Mouse (Mus musculus) midbrain, embryonic 15.5 days (tissue): ENCODE results near the gene Kcnj6. TPM values are rescaled to one million over a fixed set of nuclear protein-coding genes. Genes with fewer than 3 reads are reported as not detected.
"Not testable (repeated sequence)": the region's sequence is repeated elsewhere in the genome, so short reads cannot be mapped to it uniquely, and the experiment has no call there.

ENCODE experiments used
- ATAC-seq: fragments of 200-750 bp; cut with Nextera tagmentation; replicated peaks from 2 replicates; pipeline ENCODE4 v1.8.0; 2017; ENCODE audit warnings: moderate TSS enrichment
- H3K27ac ChIP-seq: fragments of 300-500 bp; sonication (generic); 2 replicates; pipeline ENCODE4 v1.5.1; 2015; ENCODE audit warnings: mild to moderate bottlenecking, inconsistent platforms
- H3K27me3 ChIP-seq: fragments of 300-500 bp; sonication (generic); replicated peaks from 2 replicates; pipeline ENCODE4 v1.6.1; 2015; ENCODE audit warnings: inconsistent platforms
- H3K36me3 ChIP-seq: fragments of 300-500 bp; sonication (generic); replicated peaks from 2 replicates; pipeline ENCODE4 v1.6.1; 2015; ENCODE audit warnings: inconsistent platforms
- H3K4me1 ChIP-seq: fragments of 300-500 bp; sonication (generic); 2 replicates; pipeline ENCODE4 v1.6.1; 2015; ENCODE audit warnings: inconsistent platforms
- H3K4me2 ChIP-seq: fragments of 300-500 bp; sonication (generic); 2 replicates; pipeline ENCODE4 v1.6.1; 2015; ENCODE audit warnings: inconsistent platforms, mild to moderate bottlenecking, moderate library complexity
- H3K4me3 ChIP-seq: fragments of 300-500 bp; sonication (generic); 2 replicates; pipeline ENCODE4 v1.5.1; 2015; ENCODE audit warnings: mild to moderate bottlenecking, inconsistent platforms
- H3K9ac ChIP-seq: fragments of 300-500 bp; sonication (generic); 2 replicates; pipeline ENCODE4 v1.6.1; 2015; ENCODE audit warnings: mild to moderate bottlenecking, inconsistent platforms
- H3K9me3 ChIP-seq: fragments of 300-500 bp; sonication (generic); 2 replicates; pipeline ENCODE4 v1.6.1; 2016; ENCODE audit warnings: inconsistent platforms
- WGBS: fragments of 180-500 bp; shearing (Covaris S2); methylation state at CpG from one replicate; pipeline ENCODE4 v1.1.7; 2015; ENCODE audit warnings: mixed read lengths; 5-methylcytosine and 5-hydroxymethylcytosine counted together
- polyA plus RNA-seq: library from polyadenylated mRNA; unstranded; fragments of >200 nt; fragmentation: Nextera tagmentation; extraction: Ambion mirVana; gene quantifications from 2 replicates; pipeline ENCODE4 v1.2.1, GENCODE M21; 2015

Gene Kcnj6
- polyA plus RNA-seq, 1 experiment from 2014 or later = 6.8 TPM

- Histone ChIP-seq H3K27me3 (no peaks in the 10 kb centered on the region), H3K4me3 (no peak overlapping the region), H3K9me3 (no peaks in the 10 kb centered on the region), H3K27ac (no peak overlapping the region), H3K36me3 (no peaks in the 10 kb centered on the region), H3K4me1 (no peaks in the 10 kb centered on the region), H3K9ac (no peak overlapping the region), H3K4me2 (no peak overlapping the region)
- no peak for ATAC-seq
- WGBS = 85% methylated on average over 9 of the region's 9 CpGs
Measured at GRCm38 (mm10) chr16:94837881-94838280, 159.6 kb downstream of the Kcnj6 start.

DNA sequence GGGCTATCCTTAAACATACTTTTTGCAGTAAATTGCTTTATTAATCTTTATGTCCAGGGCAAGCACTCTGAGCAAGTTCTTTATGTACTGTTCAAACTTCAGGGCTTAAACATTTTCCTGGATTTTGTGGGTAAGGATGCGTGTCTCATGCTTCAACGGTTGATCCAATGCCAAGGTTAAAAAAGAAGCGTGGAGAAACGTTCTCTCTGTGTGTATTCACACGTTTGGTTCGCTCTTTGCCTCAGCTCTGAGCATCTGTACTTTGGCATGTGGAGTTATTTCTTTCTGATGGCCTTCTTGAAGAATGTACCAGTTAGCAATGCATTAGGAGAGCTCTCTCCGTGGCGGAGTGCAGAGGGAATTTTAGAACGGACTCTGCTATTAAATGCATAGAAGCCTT lies 163.0 kb downstream of the Kcnj6 start:
- Histone ChIP-seq H3K27ac (no peak overlapping the region), H3K4me2 (no peak overlapping the region), H3K36me3 (no peaks in the 10 kb centered on the region), H3K27me3 (no peaks in the 10 kb centered on the region), H3K9me3 (no peaks in the 10 kb centered on the region), H3K4me3 (no peak overlapping the region), H3K4me1 (no peaks in the 10 kb centered on the region), H3K9ac (no peak overlapping the region)
- 87% methylated on average over 9 of the region's 9 CpGs for WGBS
- no peak for ATAC-seq

DNA sequence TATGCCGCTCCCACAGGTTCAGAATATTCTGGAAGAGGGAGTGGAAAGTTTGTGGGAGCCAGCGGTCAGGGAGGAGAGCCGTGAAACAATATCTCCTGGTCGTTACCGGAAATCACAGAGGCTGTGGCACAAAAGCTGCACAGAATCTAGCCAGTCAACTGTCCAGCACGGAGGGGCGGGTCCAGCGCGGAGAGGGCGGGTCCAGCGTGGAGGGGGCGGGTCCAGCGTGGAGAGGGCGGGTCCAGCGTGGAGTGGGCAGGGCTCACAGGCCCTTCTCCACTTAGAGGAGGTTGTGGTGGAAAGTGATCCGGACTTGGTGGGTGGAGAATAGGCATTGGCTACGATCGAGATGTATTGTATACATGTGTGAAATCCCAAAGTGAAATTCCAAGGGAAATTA lies 169.3 kb downstream of the Kcnj6 start:
- H3K4me1 ChIP-seq = no peaks in the 10 kb centered on the region
- H3K4me3 ChIP-seq = no peak overlapping the region
- no peaks in the 10 kb centered on the region for H3K27me3 ChIP-seq
- no peak overlapping the region for H3K9ac ChIP-seq
- H3K4me2 ChIP-seq = no peak overlapping the region
- no peak overlapping the region for H3K27ac ChIP-seq
- H3K9me3 ChIP-seq = no peaks in the 10 kb centered on the region
- ATAC-seq = no peak
- WGBS = 92% methylated on average over 18 of the region's 18 CpGs
- H3K36me3 ChIP-seq = no peaks in the 10 kb centered on the region

DNA sequence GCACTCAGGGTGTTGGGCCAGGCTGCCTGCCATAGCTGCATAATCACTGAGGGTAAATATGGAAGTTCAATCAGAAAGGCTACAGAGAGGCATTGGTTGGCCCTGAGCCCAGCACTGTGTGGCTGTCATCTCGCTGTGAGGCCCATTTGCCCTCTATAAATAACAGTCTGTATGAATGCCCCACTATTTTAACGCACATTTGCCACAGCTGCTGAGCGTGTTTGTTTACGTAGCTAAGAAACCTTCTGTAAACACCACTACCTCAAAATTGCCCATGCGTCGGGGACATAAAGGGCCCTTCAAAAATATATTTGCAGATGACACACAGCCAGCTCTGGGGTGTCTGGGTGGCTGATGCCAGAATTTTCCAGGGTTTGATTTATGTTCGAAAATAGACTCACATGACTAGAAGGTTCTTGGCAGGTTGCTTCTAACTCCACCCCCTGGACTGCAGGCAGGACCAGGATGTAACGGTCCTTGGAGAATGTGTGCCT lies 170.4 kb downstream of the Kcnj6 start:
- Histone ChIP-seq H3K27ac (no peak overlapping the region), H3K9ac (no peak overlapping the region), H3K4me1 (no peaks in the 10 kb centered on the region), H3K4me2 (no peak overlapping the region), H3K27me3 (no peaks in the 10 kb centered on the region), H3K9me3 (no peaks in the 10 kb centered on the region), H3K36me3 (no peaks in the 10 kb centered on the region), H3K4me3 (no peak overlapping the region)
- ATAC-seq = no peak; the same call in 1 of the 2 replicates
- WGBS = 73% methylated on average over 8 of the region's 8 CpGs

DNA sequence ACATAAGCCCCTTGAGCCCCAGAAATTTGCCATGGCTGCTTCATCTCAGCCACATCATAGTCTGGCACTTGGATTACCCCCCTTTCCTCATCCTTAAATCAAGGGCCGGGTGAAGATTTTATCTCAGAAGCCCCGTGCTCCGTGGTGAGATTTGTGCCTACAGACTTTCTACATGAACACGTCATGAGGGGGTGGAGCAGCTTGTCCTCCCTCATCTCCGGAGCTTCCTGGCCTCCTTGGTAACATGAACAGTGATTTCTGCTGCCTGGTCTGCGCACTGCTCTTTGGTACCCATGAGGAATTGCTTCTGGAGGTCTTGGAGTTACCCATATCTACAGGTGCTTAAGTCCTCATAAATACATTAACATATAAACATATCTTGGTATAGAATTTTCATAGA lies 172.2 kb downstream of the Kcnj6 start:
- Histone ChIP-seq H3K36me3 (no peaks in the 10 kb centered on the region), H3K9me3 (no peaks in the 10 kb centered on the region), H3K4me3 (no peak overlapping the region), H3K4me1 (no peaks in the 10 kb centered on the region), H3K27ac (no peak overlapping the region), H3K4me2 (no peak overlapping the region), H3K27me3 (no peaks in the 10 kb centered on the region), H3K9ac (no peak overlapping the region)
- ATAC-seq = no peak
- 86% methylated on average over 6 of the region's 6 CpGs for WGBS

DNA sequence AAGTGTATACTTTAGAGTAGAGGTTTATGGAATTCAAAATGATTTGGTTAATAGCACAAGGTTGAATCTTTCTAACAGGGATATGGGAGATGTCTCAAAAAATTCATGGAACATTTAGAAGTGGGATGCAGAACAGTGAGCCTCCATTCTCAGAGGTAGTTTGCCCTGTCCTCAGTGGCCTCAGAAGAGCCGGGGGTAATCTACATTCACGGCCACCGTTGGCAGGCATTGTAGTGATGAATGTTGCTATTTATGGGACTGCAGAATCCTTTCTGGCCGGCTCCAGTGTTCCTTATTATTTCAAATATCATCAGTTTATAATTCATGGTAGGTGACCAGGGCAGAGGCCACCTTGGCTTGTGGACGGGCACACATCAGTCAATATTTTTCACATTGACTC lies 174.9 kb downstream of the Kcnj6 start:
- H3K27ac ChIP-seq = no peak overlapping the region
- no peaks in the 10 kb centered on the region for H3K9me3 ChIP-seq
- no peaks in the 10 kb centered on the region for H3K27me3 ChIP-seq
- H3K36me3 ChIP-seq = no peaks in the 10 kb centered on the region
- H3K4me2 ChIP-seq = no peak overlapping the region
- 77% methylated on average over 5 of the region's 5 CpGs for WGBS
- no peak for ATAC-seq
- no peak overlapping the region for H3K4me3 ChIP-seq
- H3K4me1 ChIP-seq = no peaks in the 10 kb centered on the region
- H3K9ac ChIP-seq = no peak overlapping the region

DNA sequence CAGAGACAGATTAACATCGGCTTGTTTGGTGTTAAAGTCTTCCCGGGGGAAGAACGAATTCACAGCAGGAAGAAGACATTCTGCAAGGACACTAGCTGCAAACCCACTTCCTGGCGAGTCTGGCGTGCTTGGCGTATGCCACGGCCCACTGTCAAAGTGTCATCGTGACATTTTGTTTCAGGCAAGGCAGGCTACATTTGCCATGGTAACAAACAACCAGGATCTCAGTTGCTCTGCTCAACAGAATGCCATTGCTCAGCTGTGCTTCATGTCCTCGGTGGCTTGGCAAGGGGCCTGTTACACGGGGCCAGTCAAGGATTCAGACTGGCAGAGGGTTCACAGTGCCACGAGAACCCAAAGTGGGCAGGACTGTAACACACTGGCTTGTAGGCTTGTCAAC lies 175.9 kb downstream of the Kcnj6 start:
- Histone ChIP-seq H3K4me1 (no peaks in the 10 kb centered on the region), H3K4me2 (no peak overlapping the region), H3K9me3 (no peaks in the 10 kb centered on the region), H3K4me3 (no peak overlapping the region), H3K9ac (no peak overlapping the region), H3K27me3 (no peaks in the 10 kb centered on the region), H3K27ac (no peak overlapping the region), H3K36me3 (no peaks in the 10 kb centered on the region)
- 90% methylated on average over 11 of the region's 11 CpGs for WGBS
- no peak for ATAC-seq

DNA sequence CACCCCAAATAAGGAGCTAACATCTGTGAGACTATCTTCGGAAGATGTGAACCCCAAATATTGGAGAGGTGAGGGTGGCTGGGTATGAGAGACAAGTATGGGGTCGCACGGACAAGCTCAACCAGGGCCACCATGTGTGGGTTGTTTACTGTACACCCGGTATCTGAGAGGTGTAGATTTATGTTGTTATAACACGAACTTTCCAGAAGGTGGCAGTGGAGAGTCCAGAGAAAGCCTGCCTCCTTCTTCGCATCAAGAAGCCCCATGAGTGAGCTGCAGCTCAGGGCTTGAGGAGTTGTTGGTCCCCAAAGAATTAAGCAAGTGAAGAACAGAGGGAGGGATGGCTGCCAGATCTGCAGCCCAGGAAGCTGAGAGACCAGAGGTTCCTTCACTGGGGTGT lies 181.1 kb downstream of the Kcnj6 start:
- no peak for ATAC-seq
- Histone ChIP-seq H3K9ac (no peak overlapping the region), H3K27me3 (no peaks in the 10 kb centered on the region), H3K4me1 (no peaks in the 10 kb centered on the region), H3K27ac (no peak overlapping the region), H3K4me3 (no peak overlapping the region), H3K36me3 (no peaks in the 10 kb centered on the region), H3K9me3 (peaks cover 4% of the 10 kb centered on the region), H3K4me2 (no peak overlapping the region)
- 24% methylated on average over 6 of the region's 6 CpGs for WGBS

DNA sequence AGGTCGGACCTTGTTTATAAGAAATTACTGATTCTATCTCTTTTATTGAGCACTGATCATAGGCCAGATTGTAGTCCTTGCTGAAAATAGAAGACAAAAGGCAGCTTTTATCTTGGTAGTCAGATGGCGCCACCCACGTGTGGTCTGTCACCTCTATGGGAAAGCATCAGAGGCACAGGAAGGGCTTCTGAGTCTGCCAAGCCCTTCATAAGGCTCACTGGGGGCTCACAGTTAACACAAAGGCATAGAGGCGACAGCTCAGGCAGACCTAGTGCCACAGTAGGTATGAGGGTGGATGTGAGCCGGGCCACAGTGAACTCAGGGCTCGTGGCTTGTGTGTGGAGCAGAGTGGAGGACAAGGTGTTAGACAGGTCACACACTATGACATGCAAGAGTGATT lies 181.6 kb downstream of the Kcnj6 start:
- Histone ChIP-seq H3K27me3 (no peaks in the 10 kb centered on the region), H3K4me2 (no peak overlapping the region), H3K9ac (no peak overlapping the region), H3K27ac (no peak overlapping the region), H3K9me3 (peaks cover 4% of the 10 kb centered on the region), H3K4me1 (no peaks in the 10 kb centered on the region), H3K4me3 (no peak overlapping the region), H3K36me3 (no peaks in the 10 kb centered on the region)
- WGBS = 81% methylated on average over 6 of the region's 6 CpGs
- ATAC-seq = no peak

DNA sequence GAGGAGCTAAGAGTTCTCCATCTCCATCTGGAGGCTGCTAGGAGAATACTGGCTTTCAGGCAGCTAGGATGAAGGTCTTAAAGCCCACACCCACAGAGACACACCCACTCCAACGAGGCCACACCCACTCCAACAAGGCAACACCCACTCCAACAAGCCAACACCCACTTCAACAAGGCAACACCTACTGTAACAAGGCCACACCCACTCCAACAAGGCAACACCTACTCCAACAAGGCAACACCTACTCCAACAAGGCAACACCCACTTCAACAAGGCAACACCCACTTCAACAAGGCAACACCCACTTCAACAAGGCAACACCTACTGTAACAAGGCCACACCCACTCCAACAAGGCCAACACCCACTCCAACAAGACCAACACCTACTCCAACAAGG lies 188.2 kb downstream of the Kcnj6 start:
- not testable (repeated sequence) for H3K36me3 ChIP-seq, ATAC-seq, H3K4me3 ChIP-seq, H3K9me3 ChIP-seq, H3K4me2 ChIP-seq, H3K27me3 ChIP-seq, H3K4me1 ChIP-seq, H3K9ac ChIP-seq, H3K27ac ChIP-seq
- WGBS = 25% methylated on average over 1 of the region's 1 CpGs

DNA sequence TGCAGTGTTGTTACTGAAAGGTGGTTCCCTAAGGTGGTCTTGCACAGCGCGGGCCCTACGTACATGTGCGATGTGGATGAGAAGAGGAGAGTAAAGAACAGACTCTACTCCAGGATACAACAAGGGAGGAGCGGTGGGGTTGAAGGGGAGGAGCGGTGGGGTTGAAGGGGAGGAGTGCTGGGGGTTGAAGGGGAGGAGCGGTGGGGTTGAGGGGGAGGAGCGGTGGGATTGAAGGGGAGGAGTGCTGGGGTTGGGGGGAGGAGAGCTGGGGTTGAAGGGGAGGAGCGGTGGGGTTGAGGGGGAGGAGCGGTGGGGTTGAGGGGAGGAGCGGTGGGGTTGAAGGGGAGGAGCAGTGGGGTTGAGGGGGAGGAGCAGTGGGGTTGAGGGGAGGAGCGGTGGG lies 199.3 kb downstream of the Kcnj6 start:
- no peak overlapping the region for H3K4me3 ChIP-seq
- H3K27ac ChIP-seq = no peak overlapping the region
- H3K4me1 ChIP-seq = no peaks in the 10 kb centered on the region
- H3K9ac ChIP-seq = no peak overlapping the region
- H3K4me2 ChIP-seq = no peak overlapping the region
- no peaks in the 10 kb centered on the region for H3K9me3 ChIP-seq
- no peak for ATAC-seq
- 88% methylated on average over 10 of the region's 12 CpGs for WGBS
- no peaks in the 10 kb centered on the region for H3K27me3 ChIP-seq
- no peaks in the 10 kb centered on the region for H3K36me3 ChIP-seq

DNA sequence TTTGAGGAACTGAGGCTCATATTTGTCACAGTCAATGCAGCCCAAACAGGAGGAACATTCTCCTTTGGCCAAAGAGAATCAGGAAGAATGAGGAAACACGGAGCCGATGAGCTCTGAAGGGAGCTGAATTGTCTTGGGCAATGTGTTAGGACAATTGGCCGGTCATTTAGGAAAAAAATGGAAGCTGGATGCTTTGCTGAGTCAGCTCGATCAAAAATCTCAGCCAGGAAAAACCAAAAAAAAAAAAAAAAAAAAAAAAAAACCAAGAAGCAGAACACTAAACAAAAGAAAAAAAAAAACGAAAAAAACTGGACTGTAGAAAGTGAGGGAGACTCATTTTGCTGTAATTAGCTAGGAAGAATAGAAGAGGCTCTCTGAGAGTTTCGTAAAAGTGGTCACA lies 200.1 kb downstream of the Kcnj6 start:
- no peaks in the 10 kb centered on the region for H3K9me3 ChIP-seq
- H3K4me2 ChIP-seq = no peak overlapping the region
- 84% methylated on average over 6 of the region's 6 CpGs for WGBS
- H3K27ac ChIP-seq = no peak overlapping the region
- H3K36me3 ChIP-seq = no peaks in the 10 kb centered on the region
- ATAC-seq = no peak
- no peak overlapping the region for H3K9ac ChIP-seq
- no peaks in the 10 kb centered on the region for H3K4me1 ChIP-seq
- no peak overlapping the region for H3K4me3 ChIP-seq
- H3K27me3 ChIP-seq = no peaks in the 10 kb centered on the region

- Histone ChIP-seq H3K4me2 (no peak overlapping the region), H3K4me1 (no peaks in the 10 kb centered on the region), H3K9me3 (no peaks in the 10 kb centered on the region), H3K9ac (no peak overlapping the region), H3K27ac (no peak overlapping the region), H3K4me3 (no peak overlapping the region), H3K36me3 (no peaks in the 10 kb centered on the region), H3K27me3 (no peaks in the 10 kb centered on the region)
- WGBS = 81% methylated on average over 7 of the region's 7 CpGs
- ATAC-seq = no peak
Measured at GRCm38 (mm10) chr16:94793041-94793440, 204.5 kb downstream of the Kcnj6 start.

DNA sequence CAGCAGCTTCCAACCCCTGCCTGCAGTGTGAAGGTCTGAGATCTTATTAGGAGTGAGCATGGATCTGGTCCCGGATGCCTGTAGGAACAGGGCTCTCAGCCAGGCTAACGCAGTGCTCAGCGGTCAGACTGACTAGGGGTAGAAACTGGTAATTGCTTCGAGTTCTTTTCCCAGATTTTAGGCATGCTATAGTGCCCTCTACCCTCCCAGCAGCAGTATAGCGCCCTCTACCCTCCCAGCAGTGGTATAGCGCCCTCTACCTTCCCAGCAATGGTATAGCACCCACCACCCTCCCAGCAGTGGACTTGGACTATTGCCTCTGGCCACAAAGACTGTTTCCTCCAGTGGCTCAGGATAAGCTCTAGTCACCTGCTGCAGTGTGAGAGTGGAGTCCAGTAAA lies 207.5 kb downstream of the Kcnj6 start:
- Histone ChIP-seq H3K4me2 (no peak overlapping the region), H3K27ac (no peak overlapping the region), H3K4me3 (no peak overlapping the region), H3K9me3 (no peaks in the 10 kb centered on the region), H3K4me1 (no peaks in the 10 kb centered on the region), H3K27me3 (no peaks in the 10 kb centered on the region), H3K9ac (no peak overlapping the region), H3K36me3 (no peaks in the 10 kb centered on the region)
- ATAC-seq = no peak
- WGBS = 20% methylated on average over 6 of the region's 6 CpGs
